Mouse (Mus musculus): ENCODE measurements around the gene Dlgap4. TPM values are rescaled to one million over a fixed set of nuclear protein-coding genes. Genes with fewer than 3 reads are reported as not detected.
A peak's percentile ranks its signal among the peaks of the same experiment; 100 is the strongest.

Gene Dlgap4
- polyA plus RNA-seq, 1 experiment, result 205 TPM

GRCm38 (mm10) chr2:156705473-156705872 is 92.0 kb downstream of the Dlgap4 start:
- no peaks in the 10 kb centered on the region for H3K4me1 ChIP-seq (ENCODE audit: control insufficient read depth, insufficient read depth, low read length)
- TF ChIP-seq POLR2A (IDR thresholded peaks at IDR 0.05; ENCODE audit: extremely low read depth, insufficient read depth, low read length) (no peak), CTCF (IDR thresholded peaks at IDR 0.05; ENCODE audit: extremely low read depth, insufficient read depth, low read length) (peak; percentile 98)
- no peak overlapping the region for H3K27ac ChIP-seq (ENCODE audit: insufficient read depth, low read length)
- H3K4me3 ChIP-seq (ENCODE audit: insufficient read depth, low read length), result no peak overlapping the region

- H3K4me3 ChIP-seq (ENCODE audit: insufficient read depth, low read length), result no peak overlapping the region
- TF ChIP-seq POLR2A (IDR thresholded peaks at IDR 0.05; ENCODE audit: extremely low read depth, insufficient read depth, low read length) (no peak), CTCF (IDR thresholded peaks at IDR 0.05; ENCODE audit: extremely low read depth, insufficient read depth, low read length) (no peak)
- H3K27ac ChIP-seq (ENCODE audit: insufficient read depth, low read length), result no peak overlapping the region
- H3K4me1 ChIP-seq (ENCODE audit: control insufficient read depth, insufficient read depth, low read length), result peaks cover 14% of the 10 kb centered on the region
Measured at GRCm38 (mm10) chr2:156716683-156717082, 103.2 kb downstream of the Dlgap4 start.

- Histone ChIP-seq H3K4me3 (ENCODE audit: insufficient read depth, low read length) (no peak overlapping the region), H3K27ac (ENCODE audit: insufficient read depth, low read length) (peak overlapping the region; percentile 77), H3K4me1 (ENCODE audit: control insufficient read depth, insufficient read depth, low read length) (peaks cover 16% of the 10 kb centered on the region)
- TF ChIP-seq CTCF (IDR thresholded peaks at IDR 0.05; ENCODE audit: extremely low read depth, insufficient read depth, low read length) (no peak), POLR2A (IDR thresholded peaks at IDR 0.05; ENCODE audit: extremely low read depth, insufficient read depth, low read length) (no peak)
Measured at GRCm38 (mm10) chr2:156717320-156718281, 104.1 kb downstream of the Dlgap4 start.

- Histone ChIP-seq H3K4me1 (ENCODE audit: control insufficient read depth, insufficient read depth, low read length) (peaks cover 20% of the 10 kb centered on the region), H3K27ac (ENCODE audit: insufficient read depth, low read length) (no peak overlapping the region), H3K4me3 (ENCODE audit: insufficient read depth, low read length) (no peak overlapping the region)
- no peak for TF ChIP-seq CTCF (IDR thresholded peaks at IDR 0.05; ENCODE audit: extremely low read depth, insufficient read depth, low read length)
Measured at GRCm38 (mm10) chr2:156718793-156719192, 105.3 kb downstream of the Dlgap4 start.

- Histone ChIP-seq H3K27ac (ENCODE audit: insufficient read depth, low read length) (0 out of 2 replicates have a peak overlapping the region, but pooled peaks have one; percentile 21), H3K4me3 (ENCODE audit: insufficient read depth, low read length) (peak overlapping the region; percentile 80; the same call in 1 of the 2 replicates), H3K4me1 (ENCODE audit: control insufficient read depth, insufficient read depth, low read length) (peaks cover 24% of the 10 kb centered on the region)
- TF ChIP-seq CTCF (IDR thresholded peaks at IDR 0.05; ENCODE audit: extremely low read depth, insufficient read depth, low read length), result no peak
- no peak for TF ChIP-seq POLR2A (IDR thresholded peaks at IDR 0.05; ENCODE audit: extremely low read depth, insufficient read depth, low read length)
Measured at GRCm38 (mm10) chr2:156719549-156720312, 106.2 kb downstream of the Dlgap4 start.

GRCm38 (mm10) chr2:156720313-156720674 is 106.8 kb downstream of the Dlgap4 start:
- TF ChIP-seq POLR2A (IDR thresholded peaks at IDR 0.05; ENCODE audit: extremely low read depth, insufficient read depth, low read length) (no peak), CTCF (IDR thresholded peaks at IDR 0.05; ENCODE audit: extremely low read depth, insufficient read depth, low read length) (no peak)
- H3K4me1 ChIP-seq (ENCODE audit: control insufficient read depth, insufficient read depth, low read length), result peaks cover 29% of the 10 kb centered on the region

GRCm38 (mm10) chr2:156720675-156721553 is 107.4 kb downstream of the Dlgap4 start:
- H3K4me1 ChIP-seq (ENCODE audit: control insufficient read depth, insufficient read depth, low read length), result peaks cover 33% of the 10 kb centered on the region
- TF ChIP-seq CTCF (IDR thresholded peaks at IDR 0.05; ENCODE audit: extremely low read depth, insufficient read depth, low read length) (0 out of 2 replicates have a peak, but pooled peaks have one; percentile 12), POLR2A (IDR thresholded peaks at IDR 0.05; ENCODE audit: extremely low read depth, insufficient read depth, low read length) (peak; percentile 55; the same call in 1 of the 2 replicates)
- H3K4me3 ChIP-seq (ENCODE audit: insufficient read depth, low read length), result peak overlapping the region; percentile 80
- H3K27ac ChIP-seq (ENCODE audit: insufficient read depth, low read length), result peak overlapping the region; percentile 95

More at GRCm38 (mm10) chr2:156720313-156720674, 106.8 kb downstream of the Dlgap4 start:
- Histone ChIP-seq H3K27ac (ENCODE audit: insufficient read depth, low read length) (peak overlapping the region; percentile 80), H3K4me3 (ENCODE audit: insufficient read depth, low read length) (peak overlapping the region; percentile 80)

GRCm38 (mm10) chr2:156721554-156722070 is 108.1 kb downstream of the Dlgap4 start:
- TF ChIP-seq POLR2A (IDR thresholded peaks at IDR 0.05; ENCODE audit: extremely low read depth, insufficient read depth, low read length) (no peak), CTCF (IDR thresholded peaks at IDR 0.05; ENCODE audit: extremely low read depth, insufficient read depth, low read length) (no peak)
- H3K27ac ChIP-seq (ENCODE audit: insufficient read depth, low read length), result peak overlapping the region; percentile 95
- peak overlapping the region; percentile 80 for H3K4me3 ChIP-seq (ENCODE audit: insufficient read depth, low read length)
- H3K4me1 ChIP-seq (ENCODE audit: control insufficient read depth, insufficient read depth, low read length), result peaks cover 34% of the 10 kb centered on the region
